Mouse (Mus musculus) intestine, embryonic 14.5 days (tissue): ENCODE results near the gene Zmynd15. TPM values are rescaled to one million over a fixed set of nuclear protein-coding genes. Genes with fewer than 3 reads are reported as not detected.
A peak's percentile ranks its signal among the peaks of the same experiment; 100 is the strongest.

Source experiments
- ATAC-seq: fragments of 200-750 bp; cut with Nextera tagmentation; replicated peaks from 2 replicates; pipeline ENCODE4 v1.8.0; 2017; ENCODE audit warnings: low read depth, moderate number of reproducible peaks, moderate TSS enrichment, moderate library complexity; ENCODE audit not compliant: low FRiP score, low TSS enrichment
- DNase-seq: peaks from one replicate; pipeline ENCODE4 v3.0.0-alpha.2; 2018; ENCODE audit warnings: low spot score
- H3K27ac ChIP-seq: fragments of 300-500 bp; sonication (generic); 2 replicates; pipeline ENCODE4 v1.5.1; 2014; ENCODE audit warnings: low read depth, mild to moderate bottlenecking, control low read depth
- H3K27me3 ChIP-seq: fragments of 300-500 bp; sonication (generic); replicated peaks from 2 replicates; pipeline ENCODE4 v1.6.1; 2014; ENCODE audit warnings: low read length, control low read depth; ENCODE audit not compliant: control insufficient read depth, insufficient read depth
- H3K36me3 ChIP-seq: fragments of 300-500 bp; sonication (generic); 2 replicates; pipeline ENCODE4 v1.6.1; 2014; ENCODE audit warnings: low read length, control low read depth; ENCODE audit not compliant: control insufficient read depth, insufficient read depth
- H3K4me1 ChIP-seq: fragments of 300-500 bp; sonication (generic); replicated peaks from 2 replicates; pipeline ENCODE4 v1.6.1; 2014; ENCODE audit warnings: low read length, control low read depth, mixed read lengths; ENCODE audit not compliant: control insufficient read depth, insufficient read depth
- H3K4me2 ChIP-seq: fragments of 300-500 bp; sonication (generic); 2 replicates; pipeline ENCODE4 v1.6.1; 2014; ENCODE audit warnings: low read length
- H3K4me3 ChIP-seq: fragments of 300-500 bp; sonication (generic); 2 replicates; pipeline ENCODE4 v1.5.1; 2014; ENCODE audit warnings: low read depth, low read length, control low read depth, mixed read lengths
- H3K9ac ChIP-seq: fragments of 300-500 bp; sonication (generic); 2 replicates; pipeline ENCODE4 v1.6.1; 2014; ENCODE audit warnings: mild to moderate bottlenecking, low read length
- H3K9me3 ChIP-seq: fragments of 300-500 bp; sonication (generic); 2 replicates; pipeline ENCODE4 v1.6.1; 2016; ENCODE audit warnings: low read length, control low read depth; ENCODE audit not compliant: control insufficient read depth
- WGBS: fragments of 180-500 bp; shearing (Covaris S2); extraction: QIAGEN DNeasy Blood & Tissue Kit; methylation state at CpG from one replicate; pipeline ENCODE4 v1.1.7; 2014; 5-methylcytosine and 5-hydroxymethylcytosine counted together
- polyA plus RNA-seq: library from polyadenylated mRNA; unstranded; fragments of >200 nt; fragmentation: Nextera tagmentation; extraction: Ambion mirVana; gene quantifications from 2 replicates; pipeline ENCODE4 v1.2.1, GENCODE M21; 2014

Gene Zmynd15
- polyA plus RNA-seq, 1 experiment from 2014 or later: 0.92 TPM

DNA sequence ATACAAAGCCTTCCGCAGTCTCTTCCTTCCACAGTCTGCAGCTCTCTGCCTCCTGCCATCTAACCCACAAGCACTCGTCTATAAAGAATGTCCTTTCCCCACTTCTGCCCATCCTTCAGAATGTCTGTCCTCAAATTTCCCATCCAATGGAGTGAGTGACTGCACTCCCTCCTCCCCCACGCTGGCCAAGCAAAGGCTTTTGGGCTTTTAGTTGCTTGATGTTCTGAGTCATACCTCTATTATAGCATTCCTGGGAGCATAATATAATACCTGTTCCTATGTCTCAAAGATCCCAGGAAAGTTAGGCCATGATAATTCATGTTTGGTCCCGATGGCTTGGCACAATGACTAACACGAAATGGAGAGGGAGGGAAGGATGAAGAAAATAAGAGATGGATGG lies 27.7 kb upstream of the Zmynd15 start:
- Histone ChIP-seq H3K9ac (peak overlapping the region; percentile 78; the same call in 1 of the 2 replicates), H3K9me3 (no peaks in the 10 kb centered on the region), H3K4me2 (peak overlapping the region; percentile 79), H3K27ac (peak overlapping the region; percentile 74), H3K4me3 (peak overlapping the region; percentile 72), H3K4me1 (peaks cover 4% of the 10 kb centered on the region), H3K36me3 (peaks cover 9% of the 10 kb centered on the region), H3K27me3 (no peaks in the 10 kb centered on the region)
- no peak for ATAC-seq
- WGBS: 35% methylated on average over 5 of the region's 5 CpGs
- peak; percentile 55 for DNase-seq

DNA sequence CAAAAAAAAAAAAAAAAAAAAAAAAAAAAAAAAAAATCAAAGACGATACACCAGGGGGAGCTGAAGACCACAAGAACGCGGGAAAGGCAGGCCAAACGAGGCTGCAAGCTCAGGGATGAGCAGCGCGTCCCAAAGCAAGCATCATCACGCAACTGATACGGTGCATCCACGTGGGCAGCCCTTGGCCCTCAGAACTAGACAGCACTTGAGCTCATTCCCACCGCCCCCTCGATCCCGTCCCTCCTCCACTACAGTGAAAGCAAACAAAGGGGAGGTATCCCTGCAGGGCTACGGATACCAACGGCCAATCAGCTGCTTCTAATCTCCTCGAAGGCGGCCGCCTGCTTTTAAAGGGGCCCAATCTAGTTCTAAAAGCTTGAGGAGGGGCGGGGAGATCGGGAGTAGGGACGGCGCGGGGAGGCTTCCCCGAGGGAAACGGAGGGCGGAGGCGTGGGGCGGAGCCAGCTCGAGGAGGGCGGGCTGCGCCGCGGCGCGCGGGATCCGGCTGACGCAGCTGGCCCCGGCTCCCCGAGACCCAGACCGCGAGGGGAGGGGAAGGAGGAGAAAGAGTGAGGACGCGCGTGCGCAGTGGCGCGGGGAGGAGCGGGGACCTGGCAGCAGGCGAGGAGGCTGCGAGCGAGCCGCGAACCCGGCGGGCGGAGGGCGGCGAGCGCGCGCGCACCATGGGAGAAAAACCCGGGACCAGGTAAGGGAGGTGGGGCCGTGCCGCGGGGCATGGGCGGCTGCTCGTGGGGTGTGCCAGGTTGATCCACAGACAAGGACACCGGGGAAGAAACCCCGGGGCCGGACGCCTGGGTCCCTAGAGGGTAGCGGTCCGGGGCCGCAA lies 27.0 kb upstream of the Zmynd15 start, which contains the start of gene Arrb2:
TSS of gene Arrb2 (plus strand) at position 588 of the 847 bp plus-strand sequence.
- H3K4me1 ChIP-seq: peaks cover 4% of the 10 kb centered on the region
- peak within 1 kb of the TSS; percentile 78 for H3K9ac ChIP-seq
- peak within 1 kb of the TSS; percentile 72 for H3K4me3 ChIP-seq
- peak; percentile 94 for ATAC-seq
- peak within 1 kb of the TSS; percentile 79 for H3K4me2 ChIP-seq
- H3K27me3 ChIP-seq: no peaks in the 10 kb centered on the region
- under 1% methylated on average over 66 of the region's 75 CpGs for WGBS
- H3K27ac ChIP-seq: peak within 1 kb of the TSS; percentile 74
- peaks cover 16% of the 10 kb centered on the region for H3K36me3 ChIP-seq
- H3K9me3 ChIP-seq: no peaks in the 10 kb centered on the region
- peak; percentile 98 for DNase-seq

DNA sequence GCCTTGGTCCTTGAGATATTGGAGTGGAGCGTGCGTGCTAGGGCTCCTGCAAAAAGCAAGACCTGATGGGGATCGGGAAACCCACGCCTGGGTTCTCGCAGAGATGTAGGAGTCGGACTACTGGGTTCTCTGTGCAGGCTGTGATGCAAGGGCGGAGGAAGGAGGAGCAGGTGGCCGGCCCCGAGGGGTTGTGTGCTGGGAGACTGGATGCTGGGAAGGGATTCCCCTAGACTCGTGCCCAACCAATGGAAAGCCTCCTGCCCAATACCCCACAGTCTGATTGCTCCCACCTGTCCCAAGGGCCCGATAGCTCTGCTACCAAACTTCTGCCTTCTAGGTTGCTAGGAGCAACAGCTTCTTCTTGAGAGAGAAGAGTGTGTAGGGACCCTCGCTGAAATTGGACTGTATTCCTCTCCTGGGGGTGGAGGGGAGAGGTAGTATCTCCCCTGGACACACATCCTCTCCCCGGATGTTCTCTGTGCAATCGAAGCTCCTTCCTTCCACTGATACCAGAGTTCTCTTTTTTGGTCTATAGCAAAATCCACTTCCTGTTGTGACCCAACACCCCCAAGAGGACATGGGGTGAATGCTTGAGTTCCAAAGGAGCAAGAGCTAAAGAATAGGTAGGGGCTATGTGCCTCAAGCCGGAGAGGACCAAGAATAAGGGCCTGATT lies 26.2 kb upstream of the Zmynd15 start:
- Histone ChIP-seq H3K4me3 (peak overlapping the region; percentile 72), H3K4me1 (peaks cover 4% of the 10 kb centered on the region), H3K36me3 (peaks cover 23% of the 10 kb centered on the region), H3K27me3 (no peaks in the 10 kb centered on the region), H3K9me3 (no peaks in the 10 kb centered on the region), H3K27ac (peak overlapping the region; percentile 74; the same call in 1 of the 2 replicates), H3K4me2 (peak overlapping the region; percentile 79), H3K9ac (peak overlapping the region; percentile 78)
- WGBS: 8% methylated on average over 15 of the region's 15 CpGs
- no peak for DNase-seq
- ATAC-seq: peak; percentile 41

DNA sequence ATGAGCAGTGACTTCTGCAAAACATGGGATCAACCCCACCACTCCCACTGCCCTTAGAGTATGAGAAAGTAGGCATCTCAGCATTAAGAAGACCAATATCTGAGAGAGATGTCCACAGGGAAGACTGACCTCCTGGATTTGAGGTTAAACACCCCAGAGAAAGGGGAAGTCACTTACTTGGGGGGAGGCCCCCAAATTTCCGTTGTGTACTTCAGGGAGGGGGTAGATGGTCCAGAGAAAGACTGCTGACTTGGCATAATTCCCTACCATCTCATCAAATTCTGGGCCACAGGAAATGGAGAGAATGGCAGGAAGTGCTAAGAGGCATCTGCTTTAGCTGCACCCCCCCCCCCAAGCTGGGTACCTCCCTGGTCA lies 25.7 kb upstream of the Zmynd15 start:
- no peak for ATAC-seq
- peak overlapping the region; percentile 79 for H3K4me2 ChIP-seq
- H3K36me3 ChIP-seq: peaks cover 27% of the 10 kb centered on the region
- 71% methylated on average over 1 of the region's 1 CpGs for WGBS
- no peak overlapping the region for H3K27ac ChIP-seq
- no peak for DNase-seq
- H3K27me3 ChIP-seq: no peaks in the 10 kb centered on the region
- no peak overlapping the region; the same call in 1 of the 2 replicates for H3K4me3 ChIP-seq
- peaks cover 4% of the 10 kb centered on the region for H3K4me1 ChIP-seq
- H3K9ac ChIP-seq: no peak overlapping the region
- H3K9me3 ChIP-seq: no peaks in the 10 kb centered on the region

DNA sequence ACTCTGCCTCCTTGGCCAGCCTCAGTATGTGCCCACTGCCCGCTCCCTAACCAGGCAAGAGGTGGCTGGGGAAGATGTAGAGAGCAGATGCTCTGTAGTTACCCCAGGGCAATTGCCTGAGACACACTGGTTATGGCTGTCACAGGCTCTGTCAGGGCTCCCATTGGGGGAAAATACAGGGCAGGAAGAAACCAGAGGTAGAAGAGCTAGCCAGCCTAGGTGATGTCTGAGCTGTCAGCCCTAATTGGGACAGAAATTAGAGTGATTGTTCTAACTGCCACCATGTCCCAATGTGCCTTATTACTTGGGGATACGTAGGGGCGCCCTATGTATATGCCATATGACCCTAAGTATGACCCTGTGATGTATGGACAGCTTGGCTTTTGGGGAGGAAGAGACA lies 25.3 kb upstream of the Zmynd15 start:
- WGBS: 93% methylated on average over 3 of the region's 3 CpGs
- no peak for DNase-seq
- Histone ChIP-seq H3K36me3 (peaks cover 31% of the 10 kb centered on the region), H3K9me3 (no peaks in the 10 kb centered on the region), H3K9ac (no peak overlapping the region), H3K4me3 (no peak overlapping the region), H3K27me3 (no peaks in the 10 kb centered on the region), H3K27ac (no peak overlapping the region), H3K4me2 (no peak overlapping the region; the same call in 1 of the 2 replicates), H3K4me1 (peaks cover 4% of the 10 kb centered on the region)
- no peak for ATAC-seq

DNA sequence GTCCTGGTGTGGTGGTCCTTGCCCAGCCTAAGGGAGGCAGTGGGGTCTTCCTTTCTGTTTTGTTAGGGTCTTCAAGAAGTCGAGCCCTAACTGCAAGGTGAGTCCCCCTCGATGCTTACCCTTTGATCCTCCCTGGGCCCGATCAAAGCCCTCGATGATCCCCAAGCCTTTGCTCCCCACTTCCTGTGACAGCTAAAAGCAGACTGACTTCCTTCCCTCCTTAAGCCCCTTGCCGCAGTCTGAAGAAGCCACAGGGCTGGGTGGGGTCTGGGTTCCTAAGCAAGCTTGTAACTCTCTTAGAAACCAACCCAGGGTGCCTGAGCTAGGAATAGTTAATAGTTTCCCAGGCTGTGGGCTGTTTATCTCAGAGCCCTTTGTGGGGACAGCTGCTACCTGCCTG lies 23.8 kb upstream of the Zmynd15 start:
- no peak overlapping the region for H3K9ac ChIP-seq
- ATAC-seq: no peak
- 64% methylated on average over 5 of the region's 5 CpGs for WGBS

DNA sequence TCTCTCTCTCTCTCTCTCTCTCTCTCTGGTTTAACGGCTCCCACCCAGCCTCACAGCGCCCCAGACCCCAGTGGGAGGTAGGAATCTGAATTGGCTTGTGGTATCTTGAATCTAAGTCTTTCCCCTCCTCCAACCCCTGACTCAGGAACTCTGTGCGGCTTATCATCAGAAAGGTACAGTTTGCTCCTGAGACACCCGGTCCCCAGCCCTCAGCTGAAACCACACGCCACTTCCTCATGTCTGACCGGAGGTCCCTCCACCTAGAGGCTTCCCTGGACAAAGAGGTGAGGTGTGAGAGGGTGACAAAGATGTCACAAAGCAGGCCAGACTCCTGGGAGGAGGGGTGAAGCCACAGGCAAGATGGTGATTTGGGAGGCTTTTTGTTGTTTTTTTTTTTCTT lies 21.8 kb upstream of the Zmynd15 start:
- H3K27me3 ChIP-seq: no peaks in the 10 kb centered on the region
- peaks cover 44% of the 10 kb centered on the region for H3K36me3 ChIP-seq
- no peak for DNase-seq
- H3K4me3 ChIP-seq: no peak overlapping the region
- WGBS: 79% methylated on average over 6 of the region's 6 CpGs
- no peaks in the 10 kb centered on the region for H3K9me3 ChIP-seq
- H3K9ac ChIP-seq: no peak overlapping the region
- H3K4me2 ChIP-seq: no peak overlapping the region
- H3K27ac ChIP-seq: no peak overlapping the region
- H3K4me1 ChIP-seq: no peaks in the 10 kb centered on the region; the same call in 1 of the 2 replicates
- no peak for ATAC-seq

More for the DNA sequence above, 23.8 kb upstream of the Zmynd15 start:
- no peak for DNase-seq
- no peaks in the 10 kb centered on the region for H3K9me3 ChIP-seq
- no peak overlapping the region for H3K4me3 ChIP-seq
- H3K27me3 ChIP-seq: no peaks in the 10 kb centered on the region
- H3K4me1 ChIP-seq: peaks cover 4% of the 10 kb centered on the region
- peaks cover 44% of the 10 kb centered on the region for H3K36me3 ChIP-seq
- H3K4me2 ChIP-seq: no peak overlapping the region
- H3K27ac ChIP-seq: no peak overlapping the region

DNA sequence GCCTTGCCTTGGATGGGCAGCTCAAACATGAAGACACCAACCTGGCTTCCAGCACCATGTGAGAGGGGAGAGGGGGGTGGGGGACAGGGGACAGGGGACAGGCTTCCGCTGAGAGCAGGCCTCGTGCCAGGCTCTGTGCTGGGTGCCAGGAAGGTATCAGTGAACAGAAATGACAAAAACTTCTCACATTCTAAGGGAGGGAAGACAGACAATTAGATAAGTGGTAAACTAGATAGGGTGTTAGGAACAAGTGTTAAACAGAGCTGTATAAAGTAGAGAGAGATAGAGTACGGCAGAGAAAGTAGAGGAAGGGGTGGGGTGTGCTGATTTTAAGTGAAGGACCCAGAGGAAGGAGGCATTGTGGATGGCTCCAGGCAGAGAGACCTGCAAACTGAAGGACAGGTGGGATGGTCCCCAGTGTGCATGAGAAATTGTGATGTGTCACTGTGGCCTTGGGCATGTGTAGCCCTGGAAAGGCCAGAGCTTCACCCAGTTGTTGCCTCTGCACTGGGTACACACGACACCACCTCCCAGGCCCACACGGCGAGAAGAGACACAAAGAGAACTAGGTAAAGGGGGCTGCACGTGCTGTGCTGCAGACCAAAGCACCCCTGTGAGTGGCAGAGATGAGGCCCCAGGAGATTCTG lies 20.4 kb upstream of the Zmynd15 start:
- peaks cover 44% of the 10 kb centered on the region for H3K36me3 ChIP-seq
- no peaks in the 10 kb centered on the region for H3K4me1 ChIP-seq
- no peaks in the 10 kb centered on the region for H3K27me3 ChIP-seq
- 92% methylated on average over 7 of the region's 7 CpGs for WGBS
- no peak overlapping the region for H3K4me2 ChIP-seq
- DNase-seq: no peak
- no peaks in the 10 kb centered on the region for H3K9me3 ChIP-seq
- no peak overlapping the region for H3K9ac ChIP-seq
- H3K27ac ChIP-seq: no peak overlapping the region
- no peak for ATAC-seq
- no peak overlapping the region for H3K4me3 ChIP-seq
